Mouse (Mus musculus) C2C12 (cell line): ENCODE data around the gene Pigf. TPM values are rescaled to one million over a fixed set of nuclear protein-coding genes. Genes with fewer than 3 reads are reported as not detected.

Experiments used
- H3K27me3 ChIP-seq: one replicate; pipeline ENCODE4 v1.6.1; 2011; ENCODE audit not compliant: control insufficient read depth, insufficient read depth, insufficient read length
- H3K36me3 ChIP-seq: one replicate; pipeline ENCODE4 v1.6.1; 2011; ENCODE audit not compliant: control insufficient read depth, insufficient read depth
- H3K4me3 ChIP-seq: one replicate; pipeline ENCODE4 v1.5.1; 2011; ENCODE audit warnings: mild to moderate bottlenecking, control low read depth; ENCODE audit not compliant: poor library complexity, insufficient read depth, severe bottlenecking
- H3K79me2 ChIP-seq: one replicate; pipeline ENCODE4 v1.6.1; 2011; ENCODE audit not compliant: control insufficient read depth, insufficient read depth
- H3K79me3 ChIP-seq: one replicate; pipeline ENCODE4 v1.6.1; 2011; ENCODE audit warnings: low read depth, control low read depth
- H3ac ChIP-seq: one replicate; pipeline ENCODE3; 2011; ENCODE audit warnings: low read depth; ENCODE audit not compliant: control insufficient read depth, insufficient read length
- CEBPB ChIP-seq: IDR thresholded peaks from one replicate; pipeline ENCODE4 v1.6.1; 2011; ENCODE audit warnings: low read depth, mild to moderate bottlenecking, control low read depth, moderate library complexity
- CTCF ChIP-seq: IDR thresholded peaks from one replicate; pipeline ENCODE4 v1.5.1; 2011; ENCODE audit not compliant: control insufficient read depth, insufficient read depth, insufficient read length
- FOSL1 ChIP-seq: IDR thresholded peaks from one replicate; pipeline ENCODE4 v1.8.0; 2011; ENCODE audit warnings: mild to moderate bottlenecking, low read length; ENCODE audit not compliant: poor library complexity, insufficient read depth, severe bottlenecking
- MAX ChIP-seq: IDR thresholded peaks from one replicate; pipeline ENCODE4 v1.6.1; 2011; ENCODE audit warnings: mild to moderate bottlenecking, control low read depth
- MYOD1 ChIP-seq: IDR thresholded peaks from one replicate; pipeline ENCODE4 v1.6.1; 2011; ENCODE audit warnings: low read depth; ENCODE audit not compliant: control insufficient read depth, insufficient read length
- MYOG ChIP-seq: IDR thresholded peaks from one replicate; pipeline ENCODE4 v1.6.1; 2011; ENCODE audit not compliant: control insufficient read depth, insufficient read length; ENCODE audit errors: extremely low read depth
- USF1 ChIP-seq: IDR thresholded peaks from one replicate; pipeline ENCODE4 v1.6.1; 2011; ENCODE audit warnings: low read depth, mild to moderate bottlenecking, control low read depth, moderate library complexity
- polyA plus RNA-seq: library from polyadenylated mRNA; unstranded; fragments of >200 nt; fragmentation: generic; extraction: Trizol; gene quantifications from one replicate; pipeline ENCODE4 v1.2.1, GENCODE M21; 2012; ENCODE audit warnings: missing spikeins

The Pigf gene
- polyA plus RNA-seq, 1 experiment: 29.5 TPM

- H3ac ChIP-seq: no peak overlapping the region
- TF ChIP-seq MYOG (no peak), FOSL1 (no peak), USF1 (no peak), MYOD1 (no peak), CEBPB (no peak)
- no peaks in the 10 kb centered on the region for H3K79me3 ChIP-seq
- peaks cover 30% of the 10 kb centered on the region for H3K36me3 ChIP-seq
- H3K27me3 ChIP-seq: no peaks in the 10 kb centered on the region
- no peak overlapping the region for H3K4me3 ChIP-seq
- peaks cover 8% of the 10 kb centered on the region for H3K79me2 ChIP-seq
These were observed 5.5 kb downstream of the Pigf start for GRCm38 (mm10) chr17:87019692-87020091.

GRCm38 (mm10) chr17:87011301-87012019, 13.7 kb downstream of the Pigf start:
- Histone ChIP-seq H3K4me3 (no peak overlapping the region), H3K36me3 (peaks cover 6% of the 10 kb centered on the region), H3K79me3 (no peaks in the 10 kb centered on the region), H3K27me3 (no peaks in the 10 kb centered on the region), H3K79me2 (no peaks in the 10 kb centered on the region), H3ac (no peak overlapping the region)
- no peak for TF ChIP-seq MYOG
- no peak for TF ChIP-seq CEBPB
- TF ChIP-seq MYOD1: no peak
- no peak for TF ChIP-seq CTCF
- no peak for TF ChIP-seq MAX
- no peak for TF ChIP-seq USF1
- TF ChIP-seq FOSL1: no peak

DNA sequence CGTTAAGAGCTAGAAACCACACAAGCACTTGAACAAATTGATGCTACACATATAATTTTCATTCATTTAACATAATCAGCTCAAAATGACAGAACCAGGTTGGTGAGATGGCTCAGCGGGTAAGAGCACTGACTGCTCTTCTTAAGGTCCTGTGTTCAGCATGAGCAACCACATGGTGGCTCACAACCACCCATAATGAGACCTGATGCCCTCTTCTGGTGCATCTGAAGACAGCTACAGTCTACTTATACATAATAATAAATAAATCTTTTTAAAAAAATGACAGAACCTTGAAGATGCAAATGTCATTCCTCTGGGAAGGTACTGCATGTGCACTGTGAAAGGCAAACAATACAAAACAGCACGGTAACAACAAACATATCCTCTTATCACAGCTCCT, 16.3 kb downstream of the Pigf start:
- Histone ChIP-seq H3ac (no peak overlapping the region), H3K79me2 (no peaks in the 10 kb centered on the region), H3K36me3 (peaks cover 22% of the 10 kb centered on the region), H3K27me3 (no peaks in the 10 kb centered on the region), H3K4me3 (no peak overlapping the region), H3K79me3 (no peaks in the 10 kb centered on the region)
- TF ChIP-seq CEBPB (no peak), MYOD1 (no peak), USF1 (no peak), CTCF (no peak), FOSL1 (no peak), MYOG (no peak), MAX (no peak)

DNA sequence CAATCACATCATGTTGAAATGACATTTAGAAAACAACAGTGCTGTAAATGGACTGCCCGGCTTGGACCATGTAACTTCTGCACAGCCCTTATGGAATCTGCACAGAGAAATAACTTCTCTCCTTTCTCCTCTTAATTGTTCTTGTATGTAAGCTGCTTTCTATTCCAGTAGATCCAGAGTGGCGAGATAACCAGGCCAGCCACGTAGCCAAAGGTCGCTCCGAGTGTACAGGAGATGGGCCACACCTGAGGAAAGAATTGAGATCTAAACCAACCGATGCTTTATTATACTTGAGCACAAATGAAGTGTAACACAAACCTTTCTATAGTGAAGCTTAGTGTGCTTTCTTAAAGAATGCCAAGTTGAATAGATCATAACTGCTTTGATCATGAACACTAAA, 27.9 kb downstream of the Pigf start:
- TF ChIP-seq USF1: no peak
- TF ChIP-seq MAX: no peak
- no peak for TF ChIP-seq CEBPB
- TF ChIP-seq CTCF: no peak
- no peak for TF ChIP-seq MYOG
- TF ChIP-seq FOSL1: no peak
- no peak for TF ChIP-seq MYOD1
- no peaks in the 10 kb centered on the region for H3K27me3 ChIP-seq
- no peaks in the 10 kb centered on the region for H3K79me2 ChIP-seq
- peaks cover 41% of the 10 kb centered on the region for H3K36me3 ChIP-seq
- no peaks in the 10 kb centered on the region for H3K79me3 ChIP-seq
- H3K4me3 ChIP-seq: no peak overlapping the region
- H3ac ChIP-seq: no peak overlapping the region

- Histone ChIP-seq H3K4me3 (no peak overlapping the region), H3K36me3 (peaks cover 14% of the 10 kb centered on the region), H3K79me3 (peaks cover 2% of the 10 kb centered on the region), H3ac (no peak overlapping the region), H3K79me2 (no peaks in the 10 kb centered on the region), H3K27me3 (no peaks in the 10 kb centered on the region)
- TF ChIP-seq MYOD1 (no peak), FOSL1 (no peak), MYOG (no peak), CEBPB (no peak), CTCF (no peak), USF1 (no peak), MAX (no peak)
These were observed 33.9 kb downstream of the Pigf start for GRCm38 (mm10) chr17:86991306-86991705.

DNA sequence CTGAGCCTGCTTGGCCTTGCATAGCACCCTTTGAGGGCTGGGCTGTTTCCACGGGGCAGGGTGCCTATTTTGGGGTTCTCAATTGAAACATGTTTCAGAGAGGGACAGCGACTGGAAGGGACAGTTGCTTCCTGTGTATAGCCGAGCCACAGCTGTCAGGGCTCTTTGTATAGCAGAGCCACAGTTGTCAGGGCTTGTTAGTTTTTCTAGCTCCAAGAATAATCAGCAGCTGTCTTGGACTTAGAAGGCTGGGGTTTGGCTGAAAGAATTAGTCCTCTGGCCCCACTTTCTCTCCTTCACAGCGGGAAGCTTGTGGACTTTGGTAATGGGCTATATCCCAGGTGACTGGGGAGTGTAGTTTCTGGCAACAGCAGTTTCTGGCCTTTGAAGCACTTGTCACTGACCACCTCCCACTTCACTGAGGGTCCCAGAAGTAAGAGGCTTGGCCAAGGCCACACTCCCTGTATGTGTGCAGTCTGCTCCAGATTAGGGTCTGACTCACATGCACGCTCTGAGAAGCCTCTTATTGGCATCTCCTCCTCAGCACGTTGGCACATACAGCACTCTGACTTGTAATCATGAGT, 36.5 kb downstream of the Pigf start:
- Histone ChIP-seq H3K79me3 (peaks cover 2% of the 10 kb centered on the region), H3K4me3 (no peak overlapping the region), H3K27me3 (no peaks in the 10 kb centered on the region), H3K79me2 (no peaks in the 10 kb centered on the region), H3K36me3 (peaks cover 4% of the 10 kb centered on the region), H3ac (no peak overlapping the region)
- TF ChIP-seq MYOD1 (no peak), FOSL1 (no peak), MYOG (no peak), CTCF (no peak), USF1 (no peak), CEBPB (no peak), MAX (no peak)
